Mouse (Mus musculus) C2C12 (cell line): ENCODE data around the gene R3hdm4.
A peak's percentile ranks its signal among the peaks of the same experiment; 100 is the strongest.

Experiments
- CEBPB ChIP-seq: IDR thresholded peaks from one replicate; pipeline ENCODE4 v1.6.1; 2011; ENCODE audit warnings: low read depth, mild to moderate bottlenecking, control low read depth, moderate library complexity
- CTCF ChIP-seq: IDR thresholded peaks from one replicate; pipeline ENCODE4 v1.5.1; 2011; ENCODE audit not compliant: control insufficient read depth, insufficient read depth, insufficient read length
- MAX ChIP-seq: IDR thresholded peaks from one replicate; pipeline ENCODE4 v1.6.1; 2011; ENCODE audit warnings: mild to moderate bottlenecking, control low read depth
- MYOD1 ChIP-seq: IDR thresholded peaks from one replicate; pipeline ENCODE4 v1.6.1; 2011; ENCODE audit warnings: low read depth; ENCODE audit not compliant: control insufficient read depth, insufficient read length
- MYOG ChIP-seq: IDR thresholded peaks from one replicate; pipeline ENCODE4 v1.6.1; 2011; ENCODE audit not compliant: control insufficient read depth, insufficient read length; ENCODE audit errors: extremely low read depth
- USF1 ChIP-seq: IDR thresholded peaks from one replicate; pipeline ENCODE4 v1.6.1; 2011; ENCODE audit warnings: low read depth, mild to moderate bottlenecking, control low read depth, moderate library complexity

GRCm38 (mm10) chr10:79950661-79951060, 29.7 kb upstream of the R3hdm4 start:
- TF ChIP-seq CTCF (no peak), MYOD1 (peak; percentile 79), USF1 (no peak), CEBPB (no peak), MYOG (no peak), MAX (no peak)
